Mouse (Mus musculus) ES-Bruce4 (cell line): Measurements from ENCODE around the gene Ttll5.

Source experiments
- CTCF ChIP-seq: IDR thresholded peaks from one replicate; pipeline ENCODE4 v1.8.1; 2011; ENCODE audit warnings: low read depth, low read length
- POLR2A ChIP-seq: IDR thresholded peaks from one replicate; pipeline ENCODE4 v1.8.1; 2011; ENCODE audit warnings: low read length; ENCODE audit not compliant: insufficient read depth

GRCm38 (mm10) chr12:85959822-85960501, 135.5 kb downstream of the Ttll5 start:
- TF ChIP-seq POLR2A (no peak), CTCF (no peak)
